Mouse (Mus musculus): ENCODE results near the gene Gcg. TPM values are rescaled to one million over a fixed set of nuclear protein-coding genes. Genes with fewer than 3 reads are reported as not detected.
A peak's percentile ranks its signal among the peaks of the same experiment; 100 is the strongest.

Gene Gcg
- polyA plus RNA-seq (2014; fragmentation: Nextera tagmentation; extraction: Ambion mirVana): not detected in 2 replicates

DNA sequence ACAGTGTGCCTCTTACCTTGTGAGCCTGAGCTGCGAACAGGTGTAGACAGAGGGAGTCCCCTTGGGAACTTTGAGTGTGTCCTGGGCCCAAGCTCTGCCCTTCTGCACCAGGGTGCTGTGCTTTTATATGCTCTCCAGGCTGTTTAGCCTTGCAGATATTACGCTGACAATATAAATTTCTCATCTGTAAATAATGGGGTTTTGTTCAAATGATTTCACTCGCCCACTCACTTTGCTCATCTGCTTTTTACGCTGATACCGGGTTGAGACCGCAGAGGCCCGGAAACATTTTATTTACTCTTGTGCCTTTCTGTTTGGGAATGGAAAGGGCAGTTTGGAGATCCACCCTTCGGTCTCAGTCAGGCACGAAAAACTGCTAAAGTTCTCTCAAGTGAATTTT lies at the start of gene Gcg:
Gcg (minus strand) TSS at position 101 of the 400 bp plus-strand sequence.
- DNase-seq (ENCODE audit: low spot score): no peak
- H3K9me3 ChIP-seq (replicated peaks; ENCODE audit: control insufficient read depth, low read length): no peaks in the 10 kb centered on the region
- no peak for ATAC-seq (replicated peaks; ENCODE audit: insufficient number of reproducible peaks, low FRiP score, low TSS enrichment, low read depth)
- no peaks in the 10 kb centered on the region for H3K27me3 ChIP-seq (ENCODE audit: control insufficient read depth, insufficient read depth, low read length)
- no peak within 1 kb of the TSS for H3K9ac ChIP-seq (replicated peaks; ENCODE audit: low read length)
- H3K27ac ChIP-seq (replicated peaks; ENCODE audit: low read depth, low read length): no peak within 1 kb of the TSS
- 90% methylated on average over 9 of the region's 9 CpGs for WGBS
- H3K36me3 ChIP-seq (replicated peaks; ENCODE audit: control insufficient read depth, insufficient read depth, low read depth, low read length): no peaks in the 10 kb centered on the region
- H3K4me1 ChIP-seq (ENCODE audit: control insufficient read depth, insufficient read depth, low read length): no peaks in the 10 kb centered on the region
- H3K4me3 ChIP-seq (ENCODE audit: low read depth, low read length): no peak within 1 kb of the TSS
- no peak within 1 kb of the TSS for H3K4me2 ChIP-seq (ENCODE audit: low read depth, low read length)

DNA sequence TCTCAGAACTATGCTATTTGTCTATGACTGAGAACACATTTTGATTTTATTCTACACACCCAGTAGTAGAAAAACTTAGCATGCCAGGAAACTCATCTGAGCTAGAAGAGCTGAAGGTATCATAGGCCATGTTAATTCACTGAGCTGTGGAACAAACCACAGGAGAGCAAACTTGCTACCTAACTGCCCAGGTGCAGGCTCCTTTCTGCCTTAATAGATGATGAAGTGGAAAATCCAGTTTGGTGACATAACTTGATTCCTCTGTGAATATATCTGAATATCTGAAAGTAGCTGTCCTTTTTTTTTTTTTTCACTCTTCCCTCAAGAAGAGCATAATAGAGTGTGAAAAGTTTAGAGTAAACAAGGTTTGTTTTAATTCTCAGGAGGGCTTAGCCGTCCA lies 47.6 kb upstream of the Gcg start:
- Histone ChIP-seq H3K4me1 (ENCODE audit: control insufficient read depth, insufficient read depth, low read length) (no peaks in the 10 kb centered on the region), H3K4me3 (ENCODE audit: low read depth, low read length) (no peak overlapping the region), H3K9ac (replicated peaks; ENCODE audit: low read length) (no peak overlapping the region), H3K4me2 (ENCODE audit: low read depth, low read length) (no peak overlapping the region), H3K9me3 (replicated peaks; ENCODE audit: control insufficient read depth, low read length) (no peaks in the 10 kb centered on the region), H3K27ac (replicated peaks; ENCODE audit: low read depth, low read length) (no peak overlapping the region), H3K36me3 (replicated peaks; ENCODE audit: control insufficient read depth, insufficient read depth, low read depth, low read length) (no peaks in the 10 kb centered on the region), H3K27me3 (ENCODE audit: control insufficient read depth, insufficient read depth, low read length) (no peaks in the 10 kb centered on the region)
- ATAC-seq (replicated peaks; ENCODE audit: insufficient number of reproducible peaks, low FRiP score, low TSS enrichment, low read depth) (no peak), DNase-seq (ENCODE audit: low spot score) (peak; percentile 51)
- WGBS: 71% methylated on average over 1 of the region's 1 CpGs

DNA sequence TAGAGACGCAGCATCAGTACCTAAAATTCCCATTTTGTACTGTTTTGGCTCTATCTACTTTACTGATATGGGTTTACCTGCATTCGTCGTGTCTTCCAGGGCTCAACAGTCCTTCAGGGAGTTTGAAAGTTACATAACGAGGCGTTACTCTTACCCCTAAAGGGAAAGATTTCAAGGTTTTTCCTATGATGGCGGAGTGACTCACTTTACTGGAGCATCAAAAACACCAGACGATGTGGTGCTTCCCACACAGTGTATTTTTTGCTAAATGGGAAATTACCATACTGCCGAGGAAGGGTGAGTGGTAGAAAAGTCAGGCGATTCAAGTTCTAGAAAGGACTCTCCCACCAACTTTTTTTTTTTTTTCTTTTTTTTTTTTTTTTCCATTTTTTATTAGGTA lies 42.9 kb upstream of the Gcg start:
- Histone ChIP-seq H3K4me3 (ENCODE audit: low read depth, low read length) (no peak overlapping the region), H3K4me1 (ENCODE audit: control insufficient read depth, insufficient read depth, low read length) (no peaks in the 10 kb centered on the region), H3K9ac (replicated peaks; ENCODE audit: low read length) (no peak overlapping the region), H3K36me3 (replicated peaks; ENCODE audit: control insufficient read depth, insufficient read depth, low read depth, low read length) (no peaks in the 10 kb centered on the region), H3K27ac (replicated peaks; ENCODE audit: low read depth, low read length) (no peak overlapping the region), H3K27me3 (ENCODE audit: control insufficient read depth, insufficient read depth, low read length) (no peaks in the 10 kb centered on the region), H3K4me2 (ENCODE audit: low read depth, low read length) (no peak overlapping the region), H3K9me3 (replicated peaks; ENCODE audit: control insufficient read depth, low read length) (no peaks in the 10 kb centered on the region)
- 90% methylated on average over 9 of the region's 9 CpGs for WGBS
- ATAC-seq (replicated peaks; ENCODE audit: insufficient number of reproducible peaks, low FRiP score, low TSS enrichment, low read depth) (no peak), DNase-seq (ENCODE audit: low spot score) (no peak)

DNA sequence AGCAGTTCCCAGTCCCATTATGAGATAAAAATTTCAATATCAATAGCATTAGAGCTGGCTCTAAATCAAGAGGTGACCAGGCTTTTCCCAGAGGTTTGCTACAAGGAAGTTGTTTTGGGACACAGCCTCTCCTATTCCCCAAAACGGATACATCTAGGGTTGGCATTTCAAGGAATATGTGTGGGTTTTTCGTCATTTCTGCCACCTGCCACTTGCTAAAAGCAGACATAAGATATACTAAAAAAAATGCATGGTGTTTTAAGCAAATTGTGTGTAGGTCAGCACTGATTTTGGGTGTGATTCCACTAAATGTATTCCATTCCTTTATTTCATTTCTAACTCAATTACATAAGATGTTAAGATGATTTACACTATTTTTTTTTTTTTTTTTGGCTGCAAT lies 34.3 kb upstream of the Gcg start:
- H3K27ac ChIP-seq (replicated peaks; ENCODE audit: low read depth, low read length): no peak overlapping the region
- 68% methylated on average over 2 of the region's 2 CpGs for WGBS
- H3K4me3 ChIP-seq (ENCODE audit: low read depth, low read length): no peak overlapping the region
- no peaks in the 10 kb centered on the region for H3K27me3 ChIP-seq (ENCODE audit: control insufficient read depth, insufficient read depth, low read length)
- no peaks in the 10 kb centered on the region for H3K4me1 ChIP-seq (ENCODE audit: control insufficient read depth, insufficient read depth, low read length)
- no peak for DNase-seq (ENCODE audit: low spot score)
- no peak overlapping the region for H3K4me2 ChIP-seq (ENCODE audit: low read depth, low read length)
- no peak overlapping the region for H3K9ac ChIP-seq (replicated peaks; ENCODE audit: low read length)
- H3K9me3 ChIP-seq (replicated peaks; ENCODE audit: control insufficient read depth, low read length): no peaks in the 10 kb centered on the region
- no peaks in the 10 kb centered on the region for H3K36me3 ChIP-seq (replicated peaks; ENCODE audit: control insufficient read depth, insufficient read depth, low read depth, low read length)
- ATAC-seq (replicated peaks; ENCODE audit: insufficient number of reproducible peaks, low FRiP score, low TSS enrichment, low read depth): no peak

DNA sequence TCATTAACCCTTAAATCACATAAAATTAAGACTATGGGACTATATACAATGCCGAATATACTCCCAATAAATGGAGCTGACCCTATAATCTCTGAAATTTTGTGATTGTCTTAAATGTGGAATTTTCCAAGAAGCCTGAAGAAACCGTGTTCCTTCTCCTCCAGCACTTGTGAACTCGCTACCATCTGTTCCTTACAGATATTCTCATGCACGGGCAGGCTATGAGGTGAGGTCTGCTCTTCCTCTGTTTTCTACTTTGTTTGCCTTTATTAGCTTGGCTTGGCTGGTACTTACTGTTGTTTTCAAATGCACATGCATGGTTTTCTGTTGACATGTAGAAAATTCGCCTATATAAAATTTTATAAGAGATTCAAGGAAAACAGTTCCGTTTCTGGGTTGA lies 31.0 kb upstream of the Gcg start:
- ATAC-seq (replicated peaks; ENCODE audit: insufficient number of reproducible peaks, low FRiP score, low TSS enrichment, low read depth) (no peak), DNase-seq (ENCODE audit: low spot score) (no peak)
- no peaks in the 10 kb centered on the region for H3K36me3 ChIP-seq (replicated peaks; ENCODE audit: control insufficient read depth, insufficient read depth, low read depth, low read length)
- H3K4me3 ChIP-seq (ENCODE audit: low read depth, low read length): no peak overlapping the region
- no peak overlapping the region for H3K27ac ChIP-seq (replicated peaks; ENCODE audit: low read depth, low read length)
- no peaks in the 10 kb centered on the region for H3K9me3 ChIP-seq (replicated peaks; ENCODE audit: control insufficient read depth, low read length)
- no peaks in the 10 kb centered on the region for H3K4me1 ChIP-seq (ENCODE audit: control insufficient read depth, insufficient read depth, low read length)
- no peaks in the 10 kb centered on the region for H3K27me3 ChIP-seq (ENCODE audit: control insufficient read depth, insufficient read depth, low read length)
- H3K9ac ChIP-seq (replicated peaks; ENCODE audit: low read length): no peak overlapping the region
- no peak overlapping the region for H3K4me2 ChIP-seq (ENCODE audit: low read depth, low read length)
- 86% methylated on average over 6 of the region's 6 CpGs for WGBS

DNA sequence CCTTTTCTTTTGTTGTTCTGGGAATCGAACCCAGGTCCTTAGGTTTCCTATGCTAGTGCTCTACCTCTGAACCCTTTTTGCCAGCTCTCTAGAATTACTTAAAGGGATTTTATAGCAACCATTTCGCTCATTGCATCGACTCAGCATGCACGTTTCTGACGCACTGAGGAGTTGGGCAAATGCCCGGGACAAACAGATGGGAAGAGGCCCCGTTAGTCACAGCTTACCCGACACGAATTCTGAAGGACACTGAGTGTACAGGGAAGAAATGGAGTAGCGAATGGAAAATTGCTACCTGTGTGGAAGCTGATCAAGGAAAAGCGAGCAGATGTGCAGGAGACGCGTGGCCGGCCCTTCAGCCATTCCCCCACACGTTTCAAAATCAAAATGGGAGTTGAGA lies 30.0 kb upstream of the Gcg start:
- Histone ChIP-seq H3K27ac (replicated peaks; ENCODE audit: low read depth, low read length) (no peak overlapping the region), H3K27me3 (ENCODE audit: control insufficient read depth, insufficient read depth, low read length) (no peaks in the 10 kb centered on the region), H3K9me3 (replicated peaks; ENCODE audit: control insufficient read depth, low read length) (no peaks in the 10 kb centered on the region), H3K4me2 (ENCODE audit: low read depth, low read length) (no peak overlapping the region), H3K9ac (replicated peaks; ENCODE audit: low read length) (no peak overlapping the region), H3K36me3 (replicated peaks; ENCODE audit: control insufficient read depth, insufficient read depth, low read depth, low read length) (no peaks in the 10 kb centered on the region), H3K4me1 (ENCODE audit: control insufficient read depth, insufficient read depth, low read length) (no peaks in the 10 kb centered on the region), H3K4me3 (ENCODE audit: low read depth, low read length) (no peak overlapping the region)
- DNase-seq (ENCODE audit: low spot score) (no peak), ATAC-seq (replicated peaks; ENCODE audit: insufficient number of reproducible peaks, low FRiP score, low TSS enrichment, low read depth) (no peak)
- 92% methylated on average over 15 of the region's 15 CpGs for WGBS

DNA sequence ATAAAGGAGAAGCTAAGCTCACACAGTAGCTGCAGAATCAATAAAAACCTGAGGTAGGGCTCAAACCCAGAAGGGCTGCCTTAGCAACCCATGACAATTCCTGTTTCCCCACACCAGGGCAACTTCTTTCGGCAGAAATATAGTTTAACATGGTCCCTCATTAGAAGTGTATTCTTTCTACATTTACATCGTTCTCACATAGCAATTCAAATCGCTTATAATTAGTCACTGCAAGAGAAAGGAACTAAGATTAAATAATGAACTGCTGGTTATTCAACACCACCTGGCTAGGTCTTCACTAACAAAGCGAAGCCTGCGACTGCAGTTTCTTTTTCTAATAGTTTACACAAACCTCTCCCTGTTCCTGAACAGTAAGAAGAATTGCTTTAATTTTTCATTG lies 23.7 kb upstream of the Gcg start:
- H3K4me2 ChIP-seq (ENCODE audit: low read depth, low read length): no peak overlapping the region
- H3K36me3 ChIP-seq (replicated peaks; ENCODE audit: control insufficient read depth, insufficient read depth, low read depth, low read length): no peaks in the 10 kb centered on the region
- ATAC-seq (replicated peaks; ENCODE audit: insufficient number of reproducible peaks, low FRiP score, low TSS enrichment, low read depth): no peak
- WGBS: 83% methylated on average over 5 of the region's 5 CpGs
- no peaks in the 10 kb centered on the region for H3K9me3 ChIP-seq (replicated peaks; ENCODE audit: control insufficient read depth, low read length)
- no peak overlapping the region for H3K4me3 ChIP-seq (ENCODE audit: low read depth, low read length)
- no peaks in the 10 kb centered on the region for H3K4me1 ChIP-seq (ENCODE audit: control insufficient read depth, insufficient read depth, low read length)
- H3K9ac ChIP-seq (replicated peaks; ENCODE audit: low read length): no peak overlapping the region
- no peaks in the 10 kb centered on the region for H3K27me3 ChIP-seq (ENCODE audit: control insufficient read depth, insufficient read depth, low read length)
- no peak overlapping the region for H3K27ac ChIP-seq (replicated peaks; ENCODE audit: low read depth, low read length)
- no peak for DNase-seq (ENCODE audit: low spot score)

DNA sequence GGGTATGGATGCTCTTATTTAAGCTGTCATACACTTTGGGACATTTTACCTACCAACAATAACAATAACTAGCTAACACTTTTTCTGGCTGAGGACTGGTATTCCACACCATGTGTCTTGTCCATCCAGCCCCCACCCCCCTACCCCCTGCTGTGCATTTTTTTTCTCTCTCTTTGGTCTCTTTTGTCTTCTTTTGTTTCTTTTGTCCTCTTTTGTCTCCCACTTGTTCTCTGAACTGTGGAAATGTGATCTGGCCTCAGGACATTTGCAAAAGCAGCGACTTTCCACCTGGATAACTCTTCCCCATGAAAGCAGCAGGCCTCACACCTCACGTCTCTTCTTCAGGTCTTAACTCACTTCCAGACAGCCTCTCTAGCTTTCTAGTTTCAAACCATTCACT lies 23.0 kb upstream of the Gcg start:
- Histone ChIP-seq H3K9ac (replicated peaks; ENCODE audit: low read length) (no peak overlapping the region), H3K4me3 (ENCODE audit: low read depth, low read length) (no peak overlapping the region), H3K36me3 (replicated peaks; ENCODE audit: control insufficient read depth, insufficient read depth, low read depth, low read length) (no peaks in the 10 kb centered on the region), H3K27ac (replicated peaks; ENCODE audit: low read depth, low read length) (no peak overlapping the region), H3K9me3 (replicated peaks; ENCODE audit: control insufficient read depth, low read length) (no peaks in the 10 kb centered on the region), H3K27me3 (ENCODE audit: control insufficient read depth, insufficient read depth, low read length) (no peaks in the 10 kb centered on the region), H3K4me1 (ENCODE audit: control insufficient read depth, insufficient read depth, low read length) (no peaks in the 10 kb centered on the region), H3K4me2 (ENCODE audit: low read depth, low read length) (no peak overlapping the region)
- DNase-seq (ENCODE audit: low spot score) (no peak), ATAC-seq (replicated peaks; ENCODE audit: insufficient number of reproducible peaks, low FRiP score, low TSS enrichment, low read depth) (no peak)
- 47% methylated on average over 2 of the region's 2 CpGs for WGBS
